Mouse (Mus musculus) thymus, adult 2 months (tissue): Measurements from ENCODE around the gene Tfeb. TPM values are rescaled to one million over a fixed set of nuclear protein-coding genes. Genes with fewer than 3 reads are reported as not detected.

Experiments used
- DNase-seq: peaks from one replicate; pipeline ENCODE4 v3.0.0; 2021
- H3K27ac ChIP-seq: fragments of 200-500 bp; 2 replicates; pipeline ENCODE4 v1.5.1; 2012; ENCODE audit warnings: low read length, control low read depth; ENCODE audit not compliant: control insufficient read depth, insufficient read depth
- H3K27me3 ChIP-seq: fragments of 200-500 bp; 2 replicates; pipeline ENCODE4 v1.6.1; 2012; ENCODE audit warnings: mild to moderate bottlenecking, low read length, moderate library complexity, mixed read lengths; ENCODE audit not compliant: control insufficient read depth, insufficient read depth
- H3K36me3 ChIP-seq: fragments of 200-500 bp; 2 replicates; pipeline ENCODE4 v1.6.1; 2012; ENCODE audit warnings: mild to moderate bottlenecking, low read length, moderate library complexity; ENCODE audit not compliant: control insufficient read depth, insufficient read depth
- H3K4me1 ChIP-seq: fragments of 200-500 bp; replicated peaks from 2 replicates; pipeline ENCODE4 v1.6.1; 2012; ENCODE audit warnings: low read length; ENCODE audit not compliant: control insufficient read depth, insufficient read depth
- H3K4me3 ChIP-seq: fragments of 200-500 bp; 2 replicates; pipeline ENCODE4 v1.5.1; 2012; ENCODE audit warnings: mild to moderate bottlenecking, low read length, control low read depth, moderate library complexity; ENCODE audit not compliant: control insufficient read depth, insufficient read depth
- CTCF ChIP-seq: fragments of 200-500 bp; IDR thresholded peaks from 2 replicates; pipeline ENCODE4 v1.5.1; 2012; ENCODE audit warnings: mild to moderate bottlenecking, control low read depth, low read length, moderate library complexity, borderline replicate concordance; ENCODE audit not compliant: control insufficient read depth, poor library complexity, insufficient read depth; ENCODE audit errors: extremely low read depth
- POLR2A ChIP-seq: fragments of 200-500 bp; IDR thresholded peaks from 2 replicates; pipeline ENCODE4 v1.6.1; 2012; ENCODE audit warnings: mild to moderate bottlenecking, low read length, control low read depth, moderate library complexity; ENCODE audit not compliant: control insufficient read depth, poor library complexity, insufficient read depth; ENCODE audit errors: extremely low read depth
- WGBS: fragments of 180-500 bp; shearing (Covaris S2); methylation state at CpG from one replicate; pipeline ENCODE4 v1.1.7; 2018; 5-methylcytosine and 5-hydroxymethylcytosine counted together
- polyA plus RNA-seq: library from polyadenylated mRNA; depleted of rRNA; stranded (reverse); fragments of >200 nt; gene quantifications from 2 replicates; pipeline ENCODE4 v1.2.3, GENCODE M21; 2012

The Tfeb gene
- polyA plus RNA-seq, 1 experiment: 25.3 TPM

- DNase-seq: no peak
- Histone ChIP-seq H3K4me3 (no peak overlapping the region), H3K27me3 (no peaks in the 10 kb centered on the region), H3K27ac (no peak overlapping the region), H3K4me1 (no peaks in the 10 kb centered on the region), H3K36me3 (no peaks in the 10 kb centered on the region)
- 14% methylated on average over 3 of the region's 3 CpGs for WGBS
- TF ChIP-seq CTCF: no peak
- no peak for TF ChIP-seq POLR2A
Observed at GRCm38 (mm10) chr17:47710036-47710435, 26.8 kb upstream of the Tfeb start.

- no peak overlapping the region for H3K4me3 ChIP-seq
- H3K36me3 ChIP-seq: no peaks in the 10 kb centered on the region
- no peaks in the 10 kb centered on the region for H3K4me1 ChIP-seq
- no peak for DNase-seq
- TF ChIP-seq CTCF: no peak
- TF ChIP-seq POLR2A: no peak
- H3K27me3 ChIP-seq: no peaks in the 10 kb centered on the region
- WGBS: 88% methylated on average over 6 of the region's 6 CpGs
- no peak overlapping the region for H3K27ac ChIP-seq
Observed at GRCm38 (mm10) chr17:47711883-47712282, 24.9 kb upstream of the Tfeb start.

- Histone ChIP-seq H3K4me3 (no peak overlapping the region), H3K27ac (no peak overlapping the region), H3K4me1 (no peaks in the 10 kb centered on the region), H3K27me3 (no peaks in the 10 kb centered on the region), H3K36me3 (no peaks in the 10 kb centered on the region)
- no peak for DNase-seq
- WGBS: 78% methylated on average over 21 of the region's 22 CpGs
- no peak for TF ChIP-seq CTCF
- no peak for TF ChIP-seq POLR2A
Observed at GRCm38 (mm10) chr17:47712889-47713571, 23.8 kb upstream of the Tfeb start.

GRCm38 (mm10) chr17:47715037-47715436 lies 21.8 kb upstream of the Tfeb start:
- H3K27me3 ChIP-seq: no peaks in the 10 kb centered on the region
- TF ChIP-seq POLR2A (no peak), CTCF (no peak)
- H3K4me1 ChIP-seq: no peaks in the 10 kb centered on the region
- H3K27ac ChIP-seq: no peak overlapping the region
- 12% methylated on average over 3 of the region's 3 CpGs for WGBS
- DNase-seq: no peak
- H3K4me3 ChIP-seq: no peak overlapping the region
- no peaks in the 10 kb centered on the region for H3K36me3 ChIP-seq

- Histone ChIP-seq H3K27ac (no peak overlapping the region), H3K36me3 (no peaks in the 10 kb centered on the region), H3K27me3 (no peaks in the 10 kb centered on the region), H3K4me3 (no peak overlapping the region), H3K4me1 (no peaks in the 10 kb centered on the region)
- 85% methylated on average over 4 of the region's 4 CpGs for WGBS
- no peak for DNase-seq
- TF ChIP-seq POLR2A (no peak), CTCF (no peak)
Observed at GRCm38 (mm10) chr17:47721183-47721582, 15.6 kb upstream of the Tfeb start.

- Histone ChIP-seq H3K4me3 (no peak within 1 kb of the TSS), H3K36me3 (no peaks in the 10 kb centered on the region), H3K4me1 (no peaks in the 10 kb centered on the region), H3K27ac (no peak within 1 kb of the TSS), H3K27me3 (no peaks in the 10 kb centered on the region)
- WGBS: 90% methylated on average over 11 of the region's 11 CpGs
- no peak for DNase-seq
- TF ChIP-seq POLR2A: no peak
- no peak for TF ChIP-seq CTCF
Observed at GRCm38 (mm10) chr17:47726566-47726965, 10.3 kb upstream of the Tfeb start, which contains the start of gene Pgc. Gene Pgc, plus strand, starts transcription at chr17:47726842.
